In the genomic region with DNA sequence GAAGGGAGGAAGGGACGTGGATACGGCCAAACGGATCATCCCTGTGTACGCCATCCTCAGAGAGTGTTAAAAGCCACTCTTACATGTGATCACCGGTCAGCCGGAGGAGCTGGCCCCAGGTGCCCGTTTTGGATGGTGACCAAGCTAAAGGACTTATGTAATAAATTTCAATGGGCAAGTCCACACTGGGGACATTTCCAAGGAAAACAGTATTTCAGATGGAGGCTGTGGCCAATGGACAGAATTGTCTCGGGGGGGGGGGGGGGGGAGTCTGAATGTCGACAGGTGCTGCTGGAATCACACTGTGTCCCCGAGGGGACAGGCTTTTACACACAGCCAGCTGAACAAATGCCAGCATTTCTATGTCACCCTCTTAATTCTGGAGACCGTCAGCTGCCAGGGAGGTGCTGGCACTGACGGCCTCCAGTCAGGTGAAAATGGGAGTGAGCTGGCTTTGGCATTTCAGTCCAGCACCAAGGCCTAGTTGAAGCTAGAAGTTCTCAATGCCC, we compare ENCODE assay signal across 8 mouse cellular contexts.
DNase-seq lines count a peak whose midpoint lies in the region.

No protein-coding gene starts in this region.

- DNase-seq in adrenal gland, postnatal 10 days, result peak; percentile 57
- no peak for DNase-seq in adrenal gland, postnatal 4 days (ENCODE audit: low spot score in 2 of 2)
- peak; percentile 29 to 73 for DNase-seq in kidney, adult 8-10 months
- DNase-seq in kidney, postnatal 10 days, result no peak
- peak; percentile 64 to 71 for DNase-seq in heart, postnatal 10 days
- peak; percentile 47 to 74 for DNase-seq in lung, postnatal 4 days
- no peak for DNase-seq in urinary bladder, postnatal 25 days (ENCODE audit: low spot score)
- DNase-seq in spleen, adult 12 weeks (ENCODE audit: low spot score), result no peak

- intact Hi-C loops in heart, postnatal 10 days (cut with DNase I), result no loop called here

Comparison
In these comparisons a context has a peak if more than half of its experiments do, and no peak if none do; other contexts are left out.
1. DNase-seq: peak in adrenal gland, postnatal 10 days (single experiment), kidney, adult 8-10 months (2 of 2), heart, postnatal 10 days (2 of 2) and lung, postnatal 4 days (2 of 2); none in adrenal gland, postnatal 4 days (0 of 2), kidney, postnatal 10 days (single experiment), urinary bladder, postnatal 25 days (single experiment) and spleen, adult 12 weeks (single experiment).